Mouse (Mus musculus) G1E (cell line): ENCODE measurements around the gene Atrip. TPM values are rescaled to one million over a fixed set of nuclear protein-coding genes. Genes with fewer than 3 reads are reported as not detected.

Experiments used
- ATAC-seq: 2 replicates; pipeline ENCODE4 v1.8.0; 2016; ENCODE audit warnings: mild to moderate bottlenecking; ENCODE audit not compliant: insufficient number of reproducible peaks, poor library complexity, low FRiP score, severe bottlenecking; ENCODE audit errors: extremely low read depth
- DNase-seq: peaks from one replicate; pipeline ENCODE4 v3.0.0; 2012; ENCODE audit warnings: low spot score
- H3K27me3 ChIP-seq: 2 replicates; pipeline ENCODE4 v1.6.1; 2012; ENCODE audit warnings: mild to moderate bottlenecking, low read length, inconsistent platforms; ENCODE audit not compliant: insufficient read depth
- H3K36me3 ChIP-seq: replicated peaks from 2 replicates; pipeline ENCODE3; 2012; ENCODE audit warnings: mild to moderate bottlenecking, inconsistent platforms
- H3K4me1 ChIP-seq: 2 replicates; pipeline ENCODE4 v1.6.1; 2012; ENCODE audit warnings: low read depth, low read length, inconsistent platforms, mixed read lengths; ENCODE audit not compliant: insufficient read depth
- H3K4me3 ChIP-seq: 2 replicates; pipeline ENCODE4 v1.5.1; 2012; ENCODE audit warnings: low read depth, mild to moderate bottlenecking, inconsistent platforms, low read length, moderate library complexity, mixed read lengths
- H3K9me3 ChIP-seq: replicated peaks from 2 replicates; pipeline ENCODE4 v1.6.1; 2012; ENCODE audit warnings: inconsistent platforms
- CTCF ChIP-seq: IDR thresholded peaks from 2 replicates; pipeline ENCODE4 v1.5.1; 2012; ENCODE audit warnings: low read depth, low read length, inconsistent platforms, mixed read lengths
- GATA1 ChIP-seq: IDR thresholded peaks from 2 replicates; pipeline ENCODE4 v1.6.1; 2012; ENCODE audit warnings: borderline replicate concordance, low read length, inconsistent platforms, mixed read lengths
- GATA2 ChIP-seq: IDR thresholded peaks from 2 replicates; pipeline ENCODE4 v1.6.1; 2012; ENCODE audit warnings: low read depth, low read length, inconsistent platforms, borderline replicate concordance
- POLR2AphosphoS5 ChIP-seq: IDR thresholded peaks from 2 replicates; pipeline ENCODE4 v1.6.1; 2012; ENCODE audit warnings: low read depth, low read length, inconsistent platforms; ENCODE audit not compliant: insufficient replicate concordance
- TAL1 ChIP-seq: conservative IDR thresholded peaks from 2 replicates; pipeline ENCODE4 v1.6.1; 2012; ENCODE audit warnings: low read depth, low read length, inconsistent platforms, mixed read lengths
- polyA plus RNA-seq: library from polyadenylated mRNA; stranded (reverse); fragments of >175 nt; gene quantifications from 2 replicates; pipeline ENCODE4 v1.2.3, GENCODE M21; 2012
- total RNA-seq, 2 experiments: library from RNA; stranded (forward) in 1 of 2; stranded (reverse) in 1 of 2; fragments of 200-1000 nt in 1 of 2; fragments of >200 nt in 1 of 2; fragmentation: Nextera tagmentation in 1 of 2; gene quantifications; 2 replicates each; pipeline ENCODE4 v1.2.3; 2014 to 2017

Atrip gene
- total and polyA plus RNA-seq, 3 experiments: 9.2 to 18.1 (median 16.4) TPM

- Histone ChIP-seq H3K4me1 (peaks cover 28% of the 10 kb centered on the region), H3K4me3 (no peak overlapping the region), H3K9me3 (no peaks in the 10 kb centered on the region), H3K36me3 (peaks cover 89% of the 10 kb centered on the region), H3K27me3 (no peaks in the 10 kb centered on the region)
- DNase-seq: no peak
- no peak for ATAC-seq
- TF ChIP-seq GATA2: no peak
- no peak for TF ChIP-seq CTCF
- no peak for TF ChIP-seq GATA1
- no peak for TF ChIP-seq POLR2AphosphoS5
- TF ChIP-seq TAL1: no peak
Measured at GRCm38 (mm10) chr9:109068095-109068735, 5.7 kb downstream of the Atrip start.

- Histone ChIP-seq H3K9me3 (no peaks in the 10 kb centered on the region), H3K36me3 (peaks cover 93% of the 10 kb centered on the region), H3K27me3 (no peaks in the 10 kb centered on the region), H3K4me3 (no peak overlapping the region), H3K4me1 (peaks cover 46% of the 10 kb centered on the region)
- ATAC-seq: no peak
- no peak for DNase-seq
- no peak for TF ChIP-seq GATA1
- TF ChIP-seq CTCF: no peak
- TF ChIP-seq TAL1: no peak
- no peak for TF ChIP-seq GATA2
- no peak for TF ChIP-seq POLR2AphosphoS5
Measured at GRCm38 (mm10) chr9:109060898-109061295, 13.0 kb downstream of the Atrip start.

GRCm38 (mm10) chr9:109060184-109060897 is 13.6 kb downstream of the Atrip start:
- no peak for DNase-seq
- H3K9me3 ChIP-seq: no peaks in the 10 kb centered on the region
- peak overlapping the region; percentile 34 for H3K4me3 ChIP-seq

GRCm38 (mm10) chr9:109059136-109059903 is 14.6 kb downstream of the Atrip start, which contains the start of gene Trex1:
Gene Trex1, minus strand, starts transcription at chr9:109059734.
- H3K27me3 ChIP-seq: no peaks in the 10 kb centered on the region
- H3K9me3 ChIP-seq: no peaks in the 10 kb centered on the region
- H3K4me3 ChIP-seq: peak within 1 kb of the TSS; percentile 69
- peaks cover 61% of the 10 kb centered on the region for H3K4me1 ChIP-seq
- ATAC-seq (peak; percentile 85), DNase-seq (peak; percentile 84)
- H3K36me3 ChIP-seq: peaks cover 86% of the 10 kb centered on the region
- TF ChIP-seq CTCF (peak; percentile 91), GATA2 (no peak)

More at GRCm38 (mm10) chr9:109060184-109060897, 13.6 kb downstream of the Atrip start:
- no peak for ATAC-seq
- no peaks in the 10 kb centered on the region for H3K27me3 ChIP-seq
- no peak for TF ChIP-seq POLR2AphosphoS5
- TF ChIP-seq TAL1: no peak
- TF ChIP-seq GATA1: no peak
- no peak for TF ChIP-seq GATA2
- TF ChIP-seq CTCF: no peak
- H3K4me1 ChIP-seq: peaks cover 51% of the 10 kb centered on the region
- peaks cover 93% of the 10 kb centered on the region for H3K36me3 ChIP-seq

- no peak for DNase-seq
- H3K4me3 ChIP-seq: peak overlapping the region; percentile 69
- TF ChIP-seq POLR2AphosphoS5: no peak
- TF ChIP-seq TAL1: no peak
- no peak for TF ChIP-seq GATA1
- no peak for TF ChIP-seq GATA2
- TF ChIP-seq CTCF: no peak
- H3K36me3 ChIP-seq: peaks cover 79% of the 10 kb centered on the region
- H3K9me3 ChIP-seq: no peaks in the 10 kb centered on the region
- no peaks in the 10 kb centered on the region for H3K27me3 ChIP-seq
- no peak for ATAC-seq
- H3K4me1 ChIP-seq: peaks cover 68% of the 10 kb centered on the region
Measured at GRCm38 (mm10) chr9:109058006-109058765, 15.7 kb downstream of the Atrip start.
